Mouse (Mus musculus): ENCODE data around the gene Gm11563.
"Not testable (repeated sequence)": the region's sequence is repeated elsewhere in the genome, so short reads cannot be mapped to it uniquely, and the experiment has no call there.

GRCm38 (mm10) chr11:99658467-99659010, at the start of gene Gm11563:
- not testable (repeated sequence) for TF ChIP-seq CTCF (IDR thresholded peaks at IDR 0.05; ENCODE audit: borderline replicate concordance, insufficient read depth, low read length); POLR2A (IDR thresholded peaks at IDR 0.05; ENCODE audit: low read depth, low read length)

Data from embryonic fibroblast, embryonic 13.5 days (primary cell).